Mouse (Mus musculus) neural tube, embryonic 15.5 days (tissue): ENCODE measurements around the gene Camta1. TPM values are rescaled to one million over a fixed set of nuclear protein-coding genes. Genes with fewer than 3 reads are reported as not detected.
A peak's percentile ranks its signal among the peaks of the same experiment; 100 is the strongest.

Experiments used
- ATAC-seq: fragments of 200-750 bp; cut with Nextera tagmentation; 2 replicates; pipeline ENCODE4 v1.8.0; 2017; ENCODE audit warnings: mild to moderate bottlenecking, moderate TSS enrichment, moderate library complexity; ENCODE audit not compliant: low FRiP score
- H3K27ac ChIP-seq: fragments of 300-500 bp; sonication (generic); replicated peaks from 2 replicates; pipeline ENCODE4 v1.5.1; 2015; ENCODE audit warnings: mild to moderate bottlenecking, inconsistent platforms
- H3K27me3 ChIP-seq: fragments of 300-500 bp; sonication (generic); replicated peaks from 2 replicates; pipeline ENCODE4 v1.6.1; 2015; ENCODE audit warnings: inconsistent platforms
- H3K36me3 ChIP-seq: fragments of 300-500 bp; sonication (generic); 2 replicates; pipeline ENCODE4 v1.6.1; 2015; ENCODE audit warnings: inconsistent platforms
- H3K4me1 ChIP-seq: fragments of 300-500 bp; sonication (generic); 2 replicates; pipeline ENCODE4 v1.6.1; 2015; ENCODE audit warnings: inconsistent platforms
- H3K4me2 ChIP-seq: fragments of 300-500 bp; sonication (generic); 2 replicates; pipeline ENCODE4 v1.6.1; 2015; ENCODE audit warnings: inconsistent platforms, mild to moderate bottlenecking, moderate library complexity
- H3K4me3 ChIP-seq: fragments of 300-500 bp; sonication (generic); replicated peaks from 2 replicates; pipeline ENCODE4 v1.5.1; 2015; ENCODE audit warnings: mild to moderate bottlenecking, inconsistent platforms
- H3K9ac ChIP-seq: fragments of 300-500 bp; sonication (generic); replicated peaks from 2 replicates; pipeline ENCODE4 v1.6.1; 2015; ENCODE audit warnings: mild to moderate bottlenecking, inconsistent platforms
- H3K9me3 ChIP-seq: fragments of 300-500 bp; sonication (generic); replicated peaks from 2 replicates; pipeline ENCODE4 v1.6.1; 2016; ENCODE audit warnings: inconsistent platforms
- WGBS: fragments of 180-500 bp; shearing (Covaris S2); methylation state at CpG from one replicate; pipeline ENCODE4 v1.1.7; 2015; ENCODE audit warnings: mixed read lengths; 5-methylcytosine and 5-hydroxymethylcytosine counted together
- polyA plus RNA-seq: library from polyadenylated mRNA; unstranded; fragments of >200 nt; fragmentation: Nextera tagmentation; extraction: Ambion mirVana; gene quantifications from 2 replicates; pipeline ENCODE4 v1.2.1, GENCODE M21; 2015

Gene Camta1
- polyA plus RNA-seq, 1 experiment from 2014 or later, result 161 TPM

GRCm38 (mm10) chr4:151418344-151418875 lies 443.3 kb downstream of the Camta1 start:
- no peaks in the 10 kb centered on the region for H3K27me3 ChIP-seq
- H3K9me3 ChIP-seq, result no peaks in the 10 kb centered on the region
- no peak overlapping the region for H3K4me3 ChIP-seq
- H3K4me2 ChIP-seq, result no peak overlapping the region
- H3K27ac ChIP-seq, result no peak overlapping the region
- no peak overlapping the region for H3K9ac ChIP-seq
- H3K4me1 ChIP-seq, result peaks cover 16% of the 10 kb centered on the region
- no peaks in the 10 kb centered on the region for H3K36me3 ChIP-seq
- 76% methylated on average over 14 of the region's 14 CpGs for WGBS
- no peak for ATAC-seq

GRCm38 (mm10) chr4:151415812-151416211 lies 445.9 kb downstream of the Camta1 start:
- H3K27ac ChIP-seq, result no peak overlapping the region
- H3K9ac ChIP-seq, result no peak overlapping the region
- no peak overlapping the region for H3K4me3 ChIP-seq
- H3K36me3 ChIP-seq, result no peaks in the 10 kb centered on the region
- H3K9me3 ChIP-seq, result no peaks in the 10 kb centered on the region
- H3K4me1 ChIP-seq, result peaks cover 31% of the 10 kb centered on the region
- 82% methylated on average over 4 of the region's 4 CpGs for WGBS
- H3K4me2 ChIP-seq, result no peak overlapping the region
- no peaks in the 10 kb centered on the region for H3K27me3 ChIP-seq
- ATAC-seq, result no peak

GRCm38 (mm10) chr4:151415376-151415775 lies 446.3 kb downstream of the Camta1 start:
- Histone ChIP-seq H3K4me3 (no peak overlapping the region), H3K4me2 (no peak overlapping the region), H3K27ac (no peak overlapping the region), H3K9ac (no peak overlapping the region), H3K36me3 (no peaks in the 10 kb centered on the region), H3K4me1 (peaks cover 36% of the 10 kb centered on the region), H3K9me3 (no peaks in the 10 kb centered on the region), H3K27me3 (no peaks in the 10 kb centered on the region)
- 94% methylated on average over 16 of the region's 16 CpGs for WGBS
- ATAC-seq, result no peak

- no peak for ATAC-seq
- no peak overlapping the region for H3K27ac ChIP-seq
- no peaks in the 10 kb centered on the region for H3K27me3 ChIP-seq
Measured at GRCm38 (mm10) chr4:151414952-151415351, 446.7 kb downstream of the Camta1 start.

GRCm38 (mm10) chr4:151411641-151412061 lies 450.0 kb downstream of the Camta1 start:
- ATAC-seq, result 0 out of 2 replicates have a peak, but pooled peaks have one; percentile 43
- Histone ChIP-seq H3K27me3 (no peaks in the 10 kb centered on the region), H3K4me1 (peaks cover 46% of the 10 kb centered on the region), H3K36me3 (no peaks in the 10 kb centered on the region), H3K9me3 (no peaks in the 10 kb centered on the region), H3K27ac (peak overlapping the region; percentile 58), H3K4me2 (peak overlapping the region; percentile 9), H3K9ac (no peak overlapping the region), H3K4me3 (no peak overlapping the region)
- WGBS, result 24% methylated on average over 14 of the region's 14 CpGs

More at GRCm38 (mm10) chr4:151414952-151415351, 446.7 kb downstream of the Camta1 start:
- H3K4me2 ChIP-seq, result no peak overlapping the region
- H3K36me3 ChIP-seq, result no peaks in the 10 kb centered on the region
- WGBS, result 96% methylated on average over 7 of the region's 7 CpGs
- no peak overlapping the region for H3K9ac ChIP-seq
- peaks cover 37% of the 10 kb centered on the region for H3K4me1 ChIP-seq
- no peak overlapping the region for H3K4me3 ChIP-seq
- H3K9me3 ChIP-seq, result no peaks in the 10 kb centered on the region

GRCm38 (mm10) chr4:151411016-151411415 lies 450.7 kb downstream of the Camta1 start:
- no peak overlapping the region for H3K4me2 ChIP-seq
- no peaks in the 10 kb centered on the region for H3K36me3 ChIP-seq
- H3K9me3 ChIP-seq, result no peaks in the 10 kb centered on the region
- H3K27me3 ChIP-seq, result no peaks in the 10 kb centered on the region
- no peak overlapping the region for H3K4me3 ChIP-seq
- 39% methylated on average over 3 of the region's 3 CpGs for WGBS
- H3K4me1 ChIP-seq, result peaks cover 46% of the 10 kb centered on the region
- H3K27ac ChIP-seq, result peak overlapping the region; percentile 58
- no peak for ATAC-seq
- no peak overlapping the region for H3K9ac ChIP-seq

GRCm38 (mm10) chr4:151409291-151409690 lies 452.4 kb downstream of the Camta1 start:
- Histone ChIP-seq H3K9ac (no peak overlapping the region), H3K4me1 (peaks cover 58% of the 10 kb centered on the region), H3K27me3 (no peaks in the 10 kb centered on the region), H3K27ac (0 out of 2 replicates have a peak overlapping the region, but pooled peaks have one; percentile 28), H3K9me3 (no peaks in the 10 kb centered on the region), H3K36me3 (no peaks in the 10 kb centered on the region), H3K4me3 (no peak overlapping the region), H3K4me2 (no peak overlapping the region)
- ATAC-seq, result no peak
- WGBS, result 77% methylated on average over 6 of the region's 6 CpGs

- no peak for ATAC-seq
- peaks cover 58% of the 10 kb centered on the region for H3K4me1 ChIP-seq
Measured at GRCm38 (mm10) chr4:151408811-151409210, 452.9 kb downstream of the Camta1 start.

GRCm38 (mm10) chr4:151408246-151408645 lies 453.4 kb downstream of the Camta1 start:
- H3K27me3 ChIP-seq, result no peaks in the 10 kb centered on the region
- H3K9ac ChIP-seq, result no peak overlapping the region
- H3K27ac ChIP-seq, result no peak overlapping the region
- 90% methylated on average over 4 of the region's 4 CpGs for WGBS
- no peak for ATAC-seq
- no peak overlapping the region for H3K4me3 ChIP-seq
- H3K9me3 ChIP-seq, result no peaks in the 10 kb centered on the region
- H3K4me2 ChIP-seq, result no peak overlapping the region
- no peaks in the 10 kb centered on the region for H3K36me3 ChIP-seq
- H3K4me1 ChIP-seq, result peaks cover 58% of the 10 kb centered on the region

More at GRCm38 (mm10) chr4:151408811-151409210, 452.9 kb downstream of the Camta1 start:
- Histone ChIP-seq H3K9me3 (no peaks in the 10 kb centered on the region), H3K4me2 (no peak overlapping the region), H3K36me3 (no peaks in the 10 kb centered on the region), H3K4me3 (no peak overlapping the region), H3K9ac (no peak overlapping the region), H3K27me3 (no peaks in the 10 kb centered on the region), H3K27ac (no peak overlapping the region)
- 52% methylated on average over 8 of the region's 8 CpGs for WGBS

- Histone ChIP-seq H3K4me1 (peaks cover 47% of the 10 kb centered on the region), H3K9me3 (no peaks in the 10 kb centered on the region), H3K4me2 (no peak overlapping the region), H3K9ac (no peak overlapping the region), H3K36me3 (no peaks in the 10 kb centered on the region), H3K27me3 (no peaks in the 10 kb centered on the region), H3K4me3 (no peak overlapping the region), H3K27ac (no peak overlapping the region)
- 97% methylated on average over 2 of the region's 2 CpGs for WGBS
- no peak for ATAC-seq
Measured at GRCm38 (mm10) chr4:151407129-151407528, 454.5 kb downstream of the Camta1 start.

- WGBS, result 21% methylated on average over 17 of the region's 17 CpGs
- peaks cover 37% of the 10 kb centered on the region for H3K4me1 ChIP-seq
- no peak for ATAC-seq
- no peak overlapping the region for H3K4me2 ChIP-seq
- no peaks in the 10 kb centered on the region for H3K27me3 ChIP-seq
- H3K4me3 ChIP-seq, result no peak overlapping the region
- no peaks in the 10 kb centered on the region for H3K36me3 ChIP-seq
- H3K9me3 ChIP-seq, result no peaks in the 10 kb centered on the region
- H3K9ac ChIP-seq, result no peak overlapping the region
- peak overlapping the region; percentile 29; the same call in 1 of the 2 replicates for H3K27ac ChIP-seq
Measured at GRCm38 (mm10) chr4:151404581-151405256, 457.0 kb downstream of the Camta1 start.
